Mouse (Mus musculus) liver, embryonic 16.5 days (tissue): ENCODE results near the gene 4930590J08Rik. TPM values are rescaled to one million over a fixed set of nuclear protein-coding genes. Genes with fewer than 3 reads are reported as not detected.
"Not testable (repeated sequence)": the region's sequence is repeated elsewhere in the genome, so short reads cannot be mapped to it uniquely, and the experiment has no call there.

Experiments
- ATAC-seq: fragments of 200-750 bp; cut with Nextera tagmentation; 2 replicates; pipeline ENCODE4 v1.8.0; 2017; ENCODE audit warnings: low read depth, mild to moderate bottlenecking, moderate number of reproducible peaks, moderate library complexity
- H3K27ac ChIP-seq: fragments of 300-500 bp; sonication (generic); 2 replicates; pipeline ENCODE4 v1.5.1; 2014; ENCODE audit warnings: mild to moderate bottlenecking, low read length
- H3K27me3 ChIP-seq: fragments of 300-500 bp; sonication (generic); 2 replicates; pipeline ENCODE4 v1.6.1; 2014; ENCODE audit warnings: low read depth, low read length, mixed read lengths; ENCODE audit not compliant: control insufficient read depth, insufficient read depth
- H3K36me3 ChIP-seq: fragments of 300-500 bp; sonication (generic); 2 replicates; pipeline ENCODE4 v1.6.1; 2014; ENCODE audit warnings: mild to moderate bottlenecking; ENCODE audit not compliant: control insufficient read depth, insufficient read depth
- H3K4me1 ChIP-seq: fragments of 300-500 bp; sonication (generic); 2 replicates; pipeline ENCODE4 v1.6.1; 2014; ENCODE audit warnings: low read depth, low read length, mixed read lengths; ENCODE audit not compliant: control insufficient read depth
- H3K4me2 ChIP-seq: fragments of 300-500 bp; sonication (generic); 2 replicates; pipeline ENCODE4 v1.6.1; 2014; ENCODE audit warnings: low read depth, low read length, mixed read lengths
- H3K4me3 ChIP-seq: fragments of 300-500 bp; sonication (generic); 2 replicates; pipeline ENCODE4 v1.5.1; 2014; ENCODE audit warnings: low read depth, mild to moderate bottlenecking, low read length
- H3K9ac ChIP-seq: fragments of 300-500 bp; sonication (generic); 2 replicates; pipeline ENCODE4 v1.6.1; 2014; ENCODE audit warnings: low read depth, low read length
- H3K9me3 ChIP-seq: fragments of 300-500 bp; sonication (generic); replicated peaks from 2 replicates; pipeline ENCODE4 v1.6.1; 2016; ENCODE audit warnings: low read length; ENCODE audit not compliant: control insufficient read depth
- WGBS: fragments of 180-500 bp; shearing (Covaris S2); extraction: QIAGEN DNeasy Blood & Tissue Kit; methylation state at CpG from one replicate; pipeline ENCODE4 v1.1.7; 2014; ENCODE audit not compliant: insufficient replicate concordance; 5-methylcytosine and 5-hydroxymethylcytosine counted together
- polyA plus RNA-seq: library from polyadenylated mRNA; unstranded; fragments of >200 nt; fragmentation: Nextera tagmentation; extraction: Ambion mirVana; gene quantifications from 2 replicates; pipeline ENCODE4 v1.2.1, GENCODE M21; 2015

Gene 4930590J08Rik
- 0.06 TPM in 1 of 2 replicates, not detected in the other for polyA plus RNA-seq

- not testable (repeated sequence) for ATAC-seq, H3K27ac ChIP-seq, H3K9ac ChIP-seq, H3K4me3 ChIP-seq, H3K4me2 ChIP-seq, H3K4me1 ChIP-seq, H3K27me3 ChIP-seq, H3K9me3 ChIP-seq
- H3K36me3 ChIP-seq: peaks cover 20% of the 10 kb centered on the region
- 90% methylated on average over 2 of the region's 2 CpGs for WGBS
Measured at GRCm38 (mm10) chr6:91902509-91902908, at the start of gene 4930590J08Rik. Gene 4930590J08Rik, plus strand, starts transcription at chr6:91902809.

DNA sequence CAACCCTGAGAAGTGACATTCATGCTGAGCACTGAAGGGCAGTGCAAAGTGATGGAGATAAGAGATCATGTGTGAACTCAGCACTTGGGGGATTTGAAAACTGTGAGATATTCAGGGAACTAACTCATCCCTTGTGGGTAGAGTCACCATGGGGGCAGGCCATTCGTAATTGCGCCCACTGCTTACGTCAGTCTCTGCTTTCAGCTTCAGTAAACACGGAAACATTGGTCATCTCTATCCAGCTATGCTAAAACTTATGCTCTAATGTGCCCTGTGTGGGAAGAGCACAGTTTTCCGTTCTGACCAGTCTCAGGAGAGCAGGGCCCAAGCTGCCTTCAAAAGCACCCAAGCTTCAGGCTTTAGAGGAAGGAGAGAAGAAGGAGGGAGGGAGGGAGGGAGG is 44.3 kb upstream of the 4930590J08Rik start:
- H3K27me3 ChIP-seq: no peaks in the 10 kb centered on the region
- H3K4me3 ChIP-seq: no peak overlapping the region
- H3K36me3 ChIP-seq: no peaks in the 10 kb centered on the region
- H3K4me2 ChIP-seq: no peak overlapping the region
- ATAC-seq: no peak
- no peak overlapping the region for H3K27ac ChIP-seq
- no peaks in the 10 kb centered on the region for H3K9me3 ChIP-seq
- 52% methylated on average over 5 of the region's 5 CpGs for WGBS
- H3K9ac ChIP-seq: no peak overlapping the region
- H3K4me1 ChIP-seq: no peaks in the 10 kb centered on the region

GRCm38 (mm10) chr6:91862848-91863247 is 39.8 kb upstream of the 4930590J08Rik start:
- Histone ChIP-seq H3K4me3 (no peak overlapping the region), H3K4me1 (no peaks in the 10 kb centered on the region), H3K4me2 (no peak overlapping the region), H3K36me3 (no peaks in the 10 kb centered on the region), H3K9me3 (no peaks in the 10 kb centered on the region), H3K9ac (no peak overlapping the region), H3K27me3 (no peaks in the 10 kb centered on the region), H3K27ac (no peak overlapping the region)
- ATAC-seq: no peak

GRCm38 (mm10) chr6:91864595-91864994 is 38.0 kb upstream of the 4930590J08Rik start:
- H3K4me2 ChIP-seq: no peak overlapping the region
- no peaks in the 10 kb centered on the region for H3K36me3 ChIP-seq
- no peaks in the 10 kb centered on the region for H3K27me3 ChIP-seq
- H3K4me1 ChIP-seq: no peaks in the 10 kb centered on the region
- H3K9me3 ChIP-seq: no peaks in the 10 kb centered on the region
- WGBS: 26% methylated on average over 5 of the region's 5 CpGs
- no peak overlapping the region for H3K9ac ChIP-seq
- H3K27ac ChIP-seq: no peak overlapping the region
- H3K4me3 ChIP-seq: no peak overlapping the region
- ATAC-seq: no peak

GRCm38 (mm10) chr6:91865601-91866000 is 37.0 kb upstream of the 4930590J08Rik start:
- no peaks in the 10 kb centered on the region for H3K27me3 ChIP-seq
- no peak overlapping the region for H3K4me2 ChIP-seq
- no peaks in the 10 kb centered on the region for H3K36me3 ChIP-seq
- no peaks in the 10 kb centered on the region for H3K4me1 ChIP-seq
- no peak overlapping the region for H3K9ac ChIP-seq
- 72% methylated on average over 11 of the region's 11 CpGs for WGBS
- no peak for ATAC-seq
- no peak overlapping the region for H3K27ac ChIP-seq
- H3K9me3 ChIP-seq: no peaks in the 10 kb centered on the region
- H3K4me3 ChIP-seq: no peak overlapping the region

DNA sequence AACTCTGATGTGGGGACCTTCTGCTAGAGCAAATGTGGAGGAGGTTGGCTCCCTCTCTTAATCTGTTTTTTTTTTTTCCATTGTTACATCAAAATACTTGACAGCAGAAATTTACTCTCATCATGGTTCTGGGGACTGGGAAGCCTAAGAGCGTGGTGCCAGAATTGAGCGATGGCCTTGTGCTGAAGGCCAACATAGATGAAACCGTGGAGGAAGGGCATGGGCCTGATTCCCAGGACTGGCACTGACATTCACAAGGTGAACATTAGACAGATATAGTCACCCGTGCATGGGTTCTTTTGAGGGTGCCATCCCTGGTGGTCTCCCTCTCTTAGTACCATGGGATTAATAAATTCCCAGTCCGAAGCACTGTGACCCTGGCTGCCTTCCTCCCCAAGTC is 34.5 kb upstream of the 4930590J08Rik start:
- WGBS: 68% methylated on average over 5 of the region's 5 CpGs
- ATAC-seq: no peak
- H3K4me1 ChIP-seq: no peaks in the 10 kb centered on the region
- H3K9ac ChIP-seq: no peak overlapping the region
- H3K4me3 ChIP-seq: no peak overlapping the region
- no peaks in the 10 kb centered on the region for H3K36me3 ChIP-seq
- H3K27me3 ChIP-seq: no peaks in the 10 kb centered on the region
- no peak overlapping the region for H3K27ac ChIP-seq
- no peaks in the 10 kb centered on the region for H3K9me3 ChIP-seq
- no peak overlapping the region for H3K4me2 ChIP-seq

GRCm38 (mm10) chr6:91872781-91873180 is 29.8 kb upstream of the 4930590J08Rik start:
- no peak overlapping the region for H3K4me3 ChIP-seq
- ATAC-seq: no peak
- H3K4me1 ChIP-seq: no peaks in the 10 kb centered on the region
- no peaks in the 10 kb centered on the region for H3K36me3 ChIP-seq
- 23% methylated on average over 2 of the region's 2 CpGs for WGBS
- no peaks in the 10 kb centered on the region for H3K9me3 ChIP-seq
- H3K27ac ChIP-seq: no peak overlapping the region
- no peaks in the 10 kb centered on the region for H3K27me3 ChIP-seq
- no peak overlapping the region for H3K9ac ChIP-seq
- no peak overlapping the region for H3K4me2 ChIP-seq

DNA sequence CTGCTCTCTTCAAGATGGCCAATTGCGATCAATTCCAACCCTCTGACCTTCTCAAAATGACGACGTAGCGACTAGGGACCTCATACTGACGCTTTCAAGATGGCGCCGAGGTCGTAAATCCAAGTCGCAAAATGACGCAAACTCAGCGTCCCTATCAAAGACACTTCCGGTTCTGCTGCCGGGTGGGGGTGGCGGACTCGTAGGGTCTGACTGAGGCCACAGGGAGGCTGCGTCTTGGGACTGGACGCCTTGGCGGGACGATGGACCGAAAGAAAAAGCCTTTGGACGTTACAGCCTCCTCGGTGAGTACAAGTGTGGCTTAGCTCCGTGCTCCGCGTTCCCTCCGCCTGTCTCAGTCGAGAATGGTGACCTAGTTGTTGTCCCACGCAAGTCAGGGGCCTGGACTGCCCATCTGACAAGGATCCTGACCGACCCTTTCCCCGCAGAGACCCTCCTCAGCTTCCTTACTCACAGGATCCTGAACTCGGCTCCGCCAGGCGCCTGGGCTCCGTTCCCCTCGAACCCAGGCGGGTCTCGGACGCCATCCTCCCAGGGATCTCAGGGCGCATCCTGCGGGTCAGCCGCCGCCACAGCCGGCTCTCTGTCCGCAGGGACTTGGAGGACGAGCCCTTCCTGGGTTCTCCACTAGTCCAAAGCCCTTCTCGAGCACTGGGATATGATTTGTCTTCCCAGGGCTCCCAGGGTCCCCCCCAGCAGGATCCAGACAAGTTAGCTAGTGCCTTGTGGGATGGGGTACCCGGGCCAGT is 24.5 kb upstream of the 4930590J08Rik start, which contains the start of gene Ccdc174:
Ccdc174 (plus strand) TSS at position 169 of the 767 bp plus-strand sequence.
- under 1% methylated on average over 47 of the region's 47 CpGs for WGBS
- H3K4me3 ChIP-seq: peak within 1 kb of the TSS; percentile 94
- peak within 1 kb of the TSS; percentile 70 for H3K27ac ChIP-seq
- peak within 1 kb of the TSS; percentile 79 for H3K4me2 ChIP-seq
- no peaks in the 10 kb centered on the region for H3K27me3 ChIP-seq
- H3K36me3 ChIP-seq: peaks cover 3% of the 10 kb centered on the region
- no peaks in the 10 kb centered on the region for H3K9me3 ChIP-seq
- peaks cover 6% of the 10 kb centered on the region for H3K4me1 ChIP-seq
- peak; percentile 97 for ATAC-seq
- peak within 1 kb of the TSS; percentile 93 for H3K9ac ChIP-seq

DNA sequence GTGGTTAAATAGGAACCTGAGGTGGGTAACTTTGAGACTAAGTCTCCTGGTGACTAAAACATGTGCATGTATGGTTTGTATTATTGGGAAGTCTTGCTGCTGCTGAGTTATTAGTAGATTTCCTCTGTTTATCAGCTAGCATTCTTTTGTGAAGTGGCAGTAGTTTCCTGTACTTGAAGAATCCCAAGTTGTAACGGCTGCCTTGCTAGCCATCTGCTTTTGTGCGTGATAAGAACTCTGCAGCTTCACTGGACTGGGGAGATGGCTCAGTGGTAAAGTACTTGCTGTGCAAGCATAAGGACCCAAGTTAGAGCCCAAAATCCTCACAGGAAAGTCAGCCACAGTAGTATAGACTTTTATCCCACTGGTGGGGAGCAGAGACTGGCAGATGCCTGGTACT is 18.8 kb upstream of the 4930590J08Rik start:
- no peak overlapping the region for H3K9ac ChIP-seq
- no peaks in the 10 kb centered on the region for H3K27me3 ChIP-seq
- peaks cover 17% of the 10 kb centered on the region for H3K36me3 ChIP-seq
- ATAC-seq: 0 out of 2 replicates have a peak, but pooled peaks have one; percentile 21
- no peak overlapping the region for H3K4me3 ChIP-seq
- no peak overlapping the region for H3K4me2 ChIP-seq
- 21% methylated on average over 2 of the region's 2 CpGs for WGBS
- peaks cover 1% of the 10 kb centered on the region for H3K4me1 ChIP-seq
- no peaks in the 10 kb centered on the region for H3K9me3 ChIP-seq
- no peak overlapping the region for H3K27ac ChIP-seq
